Mouse (Mus musculus) liver, adult 2 months (tissue): Measurements from ENCODE around the gene Eif4e3.

ENCODE experiments used
- CTCF ChIP-seq: fragments of 200-500 bp; IDR thresholded peaks from 2 replicates; pipeline ENCODE4 v1.5.1; 2011; ENCODE audit warnings: low read depth, low read length, control low read depth
- POLR2A ChIP-seq: fragments of 200-500 bp; IDR thresholded peaks from 2 replicates; pipeline ENCODE4 v1.6.1; 2011; ENCODE audit warnings: low read length, control low read depth; ENCODE audit not compliant: insufficient read depth; ENCODE audit errors: extremely low read depth

DNA sequence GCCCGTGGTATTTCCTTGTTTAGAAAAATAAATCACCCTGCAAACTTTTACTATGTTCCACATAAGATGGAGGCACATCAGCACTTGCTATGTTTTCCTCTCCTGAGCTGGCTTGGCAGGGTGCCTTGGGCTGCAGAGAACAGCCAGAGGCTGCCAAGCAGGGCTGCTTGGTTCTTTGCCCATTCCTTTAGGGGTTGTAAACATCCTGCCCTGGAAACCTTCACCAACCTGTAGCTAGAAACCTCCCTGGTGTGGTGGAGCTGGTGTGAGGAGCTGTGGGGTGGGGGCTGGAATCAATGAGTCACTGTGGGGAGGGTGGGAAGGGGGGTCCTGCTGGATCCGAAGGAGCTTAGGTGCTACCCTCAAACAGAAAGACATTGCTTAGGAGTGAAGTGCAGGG is 61.8 kb downstream of the Eif4e3 start:
- TF ChIP-seq POLR2A = no peak
- no peak for TF ChIP-seq CTCF
